Mouse (Mus musculus): ENCODE data around the gene Gcm1. TPM values are rescaled to one million over a fixed set of nuclear protein-coding genes. Genes with fewer than 3 reads are reported as not detected.

The Gcm1 gene
- polyA plus RNA-seq (2014; fragmentation: Nextera tagmentation; extraction: Ambion mirVana), result 0.10 and 0.12 TPM in 2 replicates

GRCm38 (mm10) chr9:78051677-78052076 lies at the start of gene Gcm1:
Gene Gcm1 (plus strand): TSS chr9:78051924.
- H3K4me1 ChIP-seq (ENCODE audit: control insufficient read depth, insufficient read depth, low read length), result no peaks in the 10 kb centered on the region
- no peaks in the 10 kb centered on the region for H3K27me3 ChIP-seq (ENCODE audit: control insufficient read depth, insufficient read depth, low read length)
- no peaks in the 10 kb centered on the region for H3K9me3 ChIP-seq (ENCODE audit: control insufficient read depth, low read length)
- 65% methylated on average over 3 of the region's 3 CpGs for WGBS
- no peak within 1 kb of the TSS for H3K9ac ChIP-seq (ENCODE audit: low read length)
- no peak within 1 kb of the TSS for H3K4me3 ChIP-seq (ENCODE audit: low read depth, low read length)
- ATAC-seq (ENCODE audit: low FRiP score), result no peak
- H3K36me3 ChIP-seq (ENCODE audit: control insufficient read depth, insufficient read depth, low read length), result no peaks in the 10 kb centered on the region
- no peak within 1 kb of the TSS for H3K27ac ChIP-seq (ENCODE audit: low read depth, low read length)
- no peak within 1 kb of the TSS for H3K4me2 ChIP-seq
- DNase-seq (ENCODE audit: low spot score, missing footprints), result no peak

GRCm38 (mm10) chr9:78003278-78003677 lies 48.4 kb upstream of the Gcm1 start:
- H3K9ac ChIP-seq (ENCODE audit: low read length), result no peak overlapping the region
- H3K4me1 ChIP-seq (ENCODE audit: control insufficient read depth, insufficient read depth, low read length), result no peaks in the 10 kb centered on the region
- 80% methylated on average over 2 of the region's 2 CpGs for WGBS
- no peak overlapping the region for H3K27ac ChIP-seq (ENCODE audit: low read depth, low read length)
- no peaks in the 10 kb centered on the region for H3K36me3 ChIP-seq (ENCODE audit: control insufficient read depth, insufficient read depth, low read length)
- H3K4me3 ChIP-seq (ENCODE audit: low read depth, low read length), result no peak overlapping the region
- ATAC-seq (ENCODE audit: low FRiP score), result no peak
- no peak for DNase-seq (ENCODE audit: low spot score, missing footprints)
- H3K27me3 ChIP-seq (ENCODE audit: control insufficient read depth, insufficient read depth, low read length), result no peaks in the 10 kb centered on the region
- no peak overlapping the region for H3K4me2 ChIP-seq
- H3K9me3 ChIP-seq (ENCODE audit: control insufficient read depth, low read length), result no peaks in the 10 kb centered on the region

GRCm38 (mm10) chr9:78005481-78005880 lies 46.2 kb upstream of the Gcm1 start:
- Histone ChIP-seq H3K9me3 (ENCODE audit: control insufficient read depth, low read length) (no peaks in the 10 kb centered on the region), H3K4me2 (no peak overlapping the region), H3K27me3 (ENCODE audit: control insufficient read depth, insufficient read depth, low read length) (no peaks in the 10 kb centered on the region), H3K4me3 (ENCODE audit: low read depth, low read length) (no peak overlapping the region), H3K27ac (ENCODE audit: low read depth, low read length) (no peak overlapping the region), H3K9ac (ENCODE audit: low read length) (no peak overlapping the region), H3K4me1 (ENCODE audit: control insufficient read depth, insufficient read depth, low read length) (no peaks in the 10 kb centered on the region), H3K36me3 (ENCODE audit: control insufficient read depth, insufficient read depth, low read length) (no peaks in the 10 kb centered on the region)
- WGBS, result 64% methylated on average over 3 of the region's 3 CpGs
- DNase-seq (ENCODE audit: low spot score, missing footprints) (no peak), ATAC-seq (ENCODE audit: low FRiP score) (no peak)

- H3K27me3 ChIP-seq (ENCODE audit: control insufficient read depth, insufficient read depth, low read length), result no peaks in the 10 kb centered on the region
- H3K9ac ChIP-seq (ENCODE audit: low read length), result no peak overlapping the region
- H3K27ac ChIP-seq (ENCODE audit: low read depth, low read length), result no peak overlapping the region
- no peak overlapping the region for H3K4me3 ChIP-seq (ENCODE audit: low read depth, low read length)
- 59% methylated on average over 19 of the region's 19 CpGs for WGBS
- no peaks in the 10 kb centered on the region for H3K9me3 ChIP-seq (ENCODE audit: control insufficient read depth, low read length)
- H3K4me1 ChIP-seq (ENCODE audit: control insufficient read depth, insufficient read depth, low read length), result no peaks in the 10 kb centered on the region
- no peak overlapping the region for H3K4me2 ChIP-seq
- no peaks in the 10 kb centered on the region for H3K36me3 ChIP-seq (ENCODE audit: control insufficient read depth, insufficient read depth, low read length)
- ATAC-seq (ENCODE audit: low FRiP score) (peak; percentile 75), DNase-seq (ENCODE audit: low spot score, missing footprints) (peak; percentile 95)
These were observed 45.3 kb upstream of the Gcm1 start for GRCm38 (mm10) chr9:78006209-78007001.

- no peaks in the 10 kb centered on the region for H3K4me1 ChIP-seq (ENCODE audit: control insufficient read depth, insufficient read depth, low read length)
- H3K9me3 ChIP-seq (ENCODE audit: control insufficient read depth, low read length), result no peaks in the 10 kb centered on the region
- no peak for ATAC-seq (ENCODE audit: low FRiP score)
- H3K27me3 ChIP-seq (ENCODE audit: control insufficient read depth, insufficient read depth, low read length), result no peaks in the 10 kb centered on the region
- WGBS, result 92% methylated on average over 7 of the region's 7 CpGs
- no peak overlapping the region for H3K27ac ChIP-seq (ENCODE audit: low read depth, low read length)
- no peaks in the 10 kb centered on the region for H3K36me3 ChIP-seq (ENCODE audit: control insufficient read depth, insufficient read depth, low read length)
- no peak overlapping the region for H3K4me3 ChIP-seq (ENCODE audit: low read depth, low read length)
- DNase-seq (ENCODE audit: low spot score, missing footprints), result peak; percentile 47
- H3K4me2 ChIP-seq, result no peak overlapping the region
- H3K9ac ChIP-seq (ENCODE audit: low read length), result no peak overlapping the region
These were observed 42.3 kb upstream of the Gcm1 start for GRCm38 (mm10) chr9:78009382-78009781.

- Histone ChIP-seq H3K27me3 (ENCODE audit: control insufficient read depth, insufficient read depth, low read length) (no peaks in the 10 kb centered on the region), H3K36me3 (ENCODE audit: control insufficient read depth, insufficient read depth, low read length) (no peaks in the 10 kb centered on the region), H3K9me3 (ENCODE audit: control insufficient read depth, low read length) (no peaks in the 10 kb centered on the region), H3K9ac (ENCODE audit: low read length) (no peak overlapping the region), H3K27ac (ENCODE audit: low read depth, low read length) (no peak overlapping the region), H3K4me1 (ENCODE audit: control insufficient read depth, insufficient read depth, low read length) (no peaks in the 10 kb centered on the region), H3K4me3 (ENCODE audit: low read depth, low read length) (no peak overlapping the region), H3K4me2 (no peak overlapping the region)
- WGBS, result 98% methylated on average over 5 of the region's 5 CpGs
- DNase-seq (ENCODE audit: low spot score, missing footprints) (peak; percentile 35), ATAC-seq (ENCODE audit: low FRiP score) (no peak)
These were observed 41.5 kb upstream of the Gcm1 start for GRCm38 (mm10) chr9:78010187-78010586.

- Histone ChIP-seq H3K9me3 (ENCODE audit: control insufficient read depth, low read length) (no peaks in the 10 kb centered on the region), H3K27me3 (ENCODE audit: control insufficient read depth, insufficient read depth, low read length) (no peaks in the 10 kb centered on the region), H3K4me1 (ENCODE audit: control insufficient read depth, insufficient read depth, low read length) (no peaks in the 10 kb centered on the region), H3K4me3 (ENCODE audit: low read depth, low read length) (no peak overlapping the region), H3K36me3 (ENCODE audit: control insufficient read depth, insufficient read depth, low read length) (no peaks in the 10 kb centered on the region), H3K27ac (ENCODE audit: low read depth, low read length) (no peak overlapping the region), H3K9ac (ENCODE audit: low read length) (no peak overlapping the region), H3K4me2 (no peak overlapping the region)
- DNase-seq (ENCODE audit: low spot score, missing footprints) (peak; percentile 60), ATAC-seq (ENCODE audit: low FRiP score) (no peak)
- 88% methylated on average over 10 of the region's 10 CpGs for WGBS
These were observed 41.0 kb upstream of the Gcm1 start for GRCm38 (mm10) chr9:78010707-78011106.

- Histone ChIP-seq H3K9ac (ENCODE audit: low read length) (no peak overlapping the region), H3K4me1 (ENCODE audit: control insufficient read depth, insufficient read depth, low read length) (0 out of 2 replicates have a peak, but pooled peaks cover 2% of the 10 kb centered on the region), H3K4me2 (no peak overlapping the region), H3K36me3 (ENCODE audit: control insufficient read depth, insufficient read depth, low read length) (no peaks in the 10 kb centered on the region), H3K4me3 (ENCODE audit: low read depth, low read length) (no peak overlapping the region), H3K9me3 (ENCODE audit: control insufficient read depth, low read length) (no peaks in the 10 kb centered on the region), H3K27me3 (ENCODE audit: control insufficient read depth, insufficient read depth, low read length) (no peaks in the 10 kb centered on the region), H3K27ac (ENCODE audit: low read depth, low read length) (no peak overlapping the region)
- ATAC-seq (ENCODE audit: low FRiP score) (no peak), DNase-seq (ENCODE audit: low spot score, missing footprints) (no peak)
- WGBS, result 86% methylated on average over 4 of the region's 4 CpGs
These were observed 39.7 kb upstream of the Gcm1 start for GRCm38 (mm10) chr9:78012066-78012465.

GRCm38 (mm10) chr9:78012681-78013080 lies 39.0 kb upstream of the Gcm1 start:
- WGBS, result 91% methylated on average over 5 of the region's 5 CpGs
- H3K27ac ChIP-seq (ENCODE audit: low read depth, low read length), result no peak overlapping the region
- no peak overlapping the region for H3K9ac ChIP-seq (ENCODE audit: low read length)
- no peak overlapping the region for H3K4me2 ChIP-seq
- no peak for ATAC-seq (ENCODE audit: low FRiP score)
- H3K27me3 ChIP-seq (ENCODE audit: control insufficient read depth, insufficient read depth, low read length), result no peaks in the 10 kb centered on the region
- DNase-seq (ENCODE audit: low spot score, missing footprints), result no peak
- no peak overlapping the region for H3K4me3 ChIP-seq (ENCODE audit: low read depth, low read length)
- H3K36me3 ChIP-seq (ENCODE audit: control insufficient read depth, insufficient read depth, low read length), result no peaks in the 10 kb centered on the region
- 0 out of 2 replicates have a peak, but pooled peaks cover 2% of the 10 kb centered on the region for H3K4me1 ChIP-seq (ENCODE audit: control insufficient read depth, insufficient read depth, low read length)
- H3K9me3 ChIP-seq (ENCODE audit: control insufficient read depth, low read length), result no peaks in the 10 kb centered on the region

Measured in midbrain, embryonic 11.5 days (tissue).